Mouse (Mus musculus) liver, embryonic 14.5 days (tissue): ENCODE measurements at regions not wholly inside any gene's neighbourhood (a gene's known extent, or its start where the extent isn't known, plus 50 kb on each side); places are given as distances from the start of the nearest gene placed in this dataset.

Source experiments
- ATAC-seq: fragments of 200-750 bp; cut with Nextera tagmentation; 2 replicates; pipeline ENCODE4 v1.8.0; 2017; ENCODE audit warnings: moderate number of reproducible peaks, mild to moderate bottlenecking, moderate library complexity; ENCODE audit not compliant: insufficient read depth
- DNase-seq, 3 experiments: peaks; one replicate each; pipeline ENCODE4 v3.0.0-alpha.2; 2012 to 2013; ENCODE audit warnings: low read depth in 3 of 3, low spot score in 3 of 3
- H3K27ac ChIP-seq: fragments of 300-500 bp; sonication (generic); 2 replicates; pipeline ENCODE4 v1.5.1; 2014; ENCODE audit warnings: moderate library complexity, mild to moderate bottlenecking, control low read depth, inconsistent platforms
- H3K27me3 ChIP-seq: fragments of 300-500 bp; sonication (generic); 2 replicates; pipeline ENCODE4 v1.6.1; 2014; ENCODE audit warnings: mild to moderate bottlenecking, low read length, moderate library complexity; ENCODE audit not compliant: control insufficient read depth, insufficient read depth
- H3K36me3 ChIP-seq: fragments of 300-500 bp; sonication (generic); replicated peaks from 2 replicates; pipeline ENCODE4 v1.6.1; 2014; ENCODE audit warnings: low read depth; ENCODE audit not compliant: control insufficient read depth, insufficient read depth
- H3K4me1 ChIP-seq, 2 experiments: fragments of 200-500 bp in 1 of 2; fragments of 300-500 bp in 1 of 2; sonication (generic) in 1 of 2; replicated peaks; 2 replicates each; pipeline ENCODE4 v1.6.1; 2012 to 2014; ENCODE audit warnings: antibody characterized with exemption in 1 of 2, inconsistent platforms in 1 of 2, low read length in 1 of 2; ENCODE audit not compliant: control insufficient read depth in 2 of 2, insufficient read depth in 2 of 2
- H3K4me2 ChIP-seq: fragments of 300-500 bp; sonication (generic); 2 replicates; pipeline ENCODE4 v1.6.1; 2014; ENCODE audit warnings: low read depth, mild to moderate bottlenecking, control low read depth, moderate library complexity
- H3K4me3 ChIP-seq, 2 experiments: fragments of 200-500 bp in 1 of 2; fragments of 300-500 bp in 1 of 2; sonication (generic) in 1 of 2; 2 replicates each; pipeline ENCODE4 v1.5.1; 2012 to 2014; ENCODE audit warnings: low read depth in 2 of 2, low read length in 2 of 2, mild to moderate bottlenecking in 2 of 2, control low read depth in 1 of 2, inconsistent platforms in 1 of 2, moderate library complexity in 1 of 2; ENCODE audit not compliant: insufficient read depth in 1 of 2
- H3K9ac ChIP-seq: fragments of 300-500 bp; sonication (generic); replicated peaks from 2 replicates; pipeline ENCODE4 v1.6.1; 2014; ENCODE audit warnings: mild to moderate bottlenecking, control low read depth, moderate library complexity
- H3K9me3 ChIP-seq: fragments of 300-500 bp; sonication (generic); 2 replicates; pipeline ENCODE4 v1.6.1; 2016; ENCODE audit warnings: low read length, mixed read lengths; ENCODE audit not compliant: control insufficient read depth
- CTCF ChIP-seq: IDR thresholded peaks from 2 replicates; pipeline ENCODE4 v1.5.1; 2016; ENCODE audit warnings: antibody characterized with exemption, low read depth, control low read depth
- EP300 ChIP-seq: IDR thresholded peaks from 2 replicates; pipeline ENCODE4 v1.6.1; 2016; ENCODE audit warnings: antibody characterized with exemption, low read depth
- WGBS: fragments of 180-500 bp; shearing (Covaris S2); extraction: QIAGEN DNeasy Blood & Tissue Kit; methylation state at CpG from one replicate; pipeline ENCODE4 v1.1.7; 2014; ENCODE audit not compliant: insufficient replicate concordance; 5-methylcytosine and 5-hydroxymethylcytosine counted together

GRCm38 (mm10) chr10:84235006-84235405, 205.4 kb downstream of the Nuak1 start:
- ATAC-seq (no peak), DNase-seq (no peak)
- Histone ChIP-seq H3K9ac (no peak overlapping the region), H3K27me3 (no peaks in the 10 kb centered on the region), H3K36me3 (no peaks in the 10 kb centered on the region), H3K4me3 (no peak overlapping the region), H3K27ac (no peak overlapping the region), H3K4me1 (no peaks in the 10 kb centered on the region), H3K4me2 (no peak overlapping the region), H3K9me3 (no peaks in the 10 kb centered on the region)
- no peak for TF ChIP-seq EP300
- 66% methylated on average over 6 of the region's 6 CpGs for WGBS

DNA sequence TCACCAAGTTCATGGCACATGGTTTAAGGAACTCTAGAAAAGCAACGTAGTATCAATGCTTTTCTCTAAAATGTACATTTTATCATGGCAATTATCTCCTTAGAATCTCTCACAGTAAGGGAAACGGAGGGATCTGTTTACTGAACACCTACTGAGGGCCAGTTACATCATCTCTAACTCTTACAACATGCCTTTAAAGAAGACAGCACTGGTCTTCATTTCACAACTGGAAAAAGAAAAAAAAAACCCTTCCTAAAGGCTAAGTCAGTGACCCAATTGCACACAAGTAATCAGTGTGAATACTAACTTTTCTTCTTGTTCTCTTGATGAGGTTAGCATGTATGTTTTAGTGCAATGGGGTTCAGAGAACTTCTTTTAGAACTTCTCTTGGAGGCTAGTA, 204.2 kb downstream of the Nuak1 start:
- ATAC-seq (no peak), DNase-seq (no peak)
- H3K36me3 ChIP-seq = no peaks in the 10 kb centered on the region
- H3K4me2 ChIP-seq = no peak overlapping the region
- no peak overlapping the region for H3K4me3 ChIP-seq
- no peak for TF ChIP-seq EP300
- no peak for TF ChIP-seq CTCF
- H3K27me3 ChIP-seq = no peaks in the 10 kb centered on the region
- 33% methylated on average over 2 of the region's 2 CpGs for WGBS
- H3K4me1 ChIP-seq = no peaks in the 10 kb centered on the region
- no peak overlapping the region for H3K27ac ChIP-seq
- H3K9ac ChIP-seq = no peak overlapping the region
- no peaks in the 10 kb centered on the region for H3K9me3 ChIP-seq

- no peaks in the 10 kb centered on the region for H3K4me1 ChIP-seq
- H3K4me2 ChIP-seq = no peak overlapping the region
- no peak for DNase-seq
- no peak overlapping the region for H3K4me3 ChIP-seq
- no peaks in the 10 kb centered on the region for H3K27me3 ChIP-seq
- H3K36me3 ChIP-seq = no peaks in the 10 kb centered on the region
- H3K27ac ChIP-seq = no peak overlapping the region
- TF ChIP-seq CTCF (no peak), EP300 (no peak)
- no peaks in the 10 kb centered on the region; the same call in 1 of the 2 replicates for H3K9me3 ChIP-seq
- WGBS = 56% methylated on average over 18 of the region's 18 CpGs
- ATAC-seq = no peak
- no peak overlapping the region for H3K9ac ChIP-seq
These were observed 202.0 kb downstream of the Nuak1 start for GRCm38 (mm10) chr10:84238279-84238963.

GRCm38 (mm10) chr10:84243283-84243682, 197.1 kb downstream of the Nuak1 start:
- no peak for ATAC-seq
- 60% methylated on average over 5 of the region's 5 CpGs for WGBS
- H3K27ac ChIP-seq = no peak overlapping the region
- H3K4me1 ChIP-seq = no peaks in the 10 kb centered on the region
- no peaks in the 10 kb centered on the region; the same call in 1 of the 2 replicates for H3K9me3 ChIP-seq
- H3K9ac ChIP-seq = no peak overlapping the region
- H3K36me3 ChIP-seq = no peaks in the 10 kb centered on the region
- no peak overlapping the region for H3K4me2 ChIP-seq
- no peak for TF ChIP-seq EP300
- no peak for TF ChIP-seq CTCF
- H3K27me3 ChIP-seq = no peaks in the 10 kb centered on the region
- no peak for DNase-seq
- H3K4me3 ChIP-seq = no peak overlapping the region

GRCm38 (mm10) chr10:84249346-84249745, 191.1 kb downstream of the Nuak1 start:
- Histone ChIP-seq H3K36me3 (no peaks in the 10 kb centered on the region), H3K4me2 (no peak overlapping the region), H3K4me1 (no peaks in the 10 kb centered on the region), H3K27ac (no peak overlapping the region), H3K9ac (no peak overlapping the region), H3K9me3 (no peaks in the 10 kb centered on the region), H3K27me3 (no peaks in the 10 kb centered on the region), H3K4me3 (no peak overlapping the region)
- WGBS = 65% methylated on average over 3 of the region's 3 CpGs
- DNase-seq (no peak), ATAC-seq (no peak)
- TF ChIP-seq EP300 (no peak), CTCF (no peak)
